Mouse (Mus musculus) myocyte (in vitro differentiated cells): ENCODE measurements at regions not wholly inside any gene's neighbourhood (a gene's known extent, or its start where the extent isn't known, plus 50 kb on each side); places are given as distances from the start of the nearest gene placed in this dataset.

ENCODE experiments used
- MYOD1 ChIP-seq, 3 experiments: IDR thresholded peaks; one replicate each; pipeline ENCODE4 v1.6.1; 2011; ENCODE audit warnings: control low read depth in 2 of 3, low read depth in 2 of 3, mild to moderate bottlenecking in 2 of 3, moderate library complexity in 1 of 3; ENCODE audit not compliant: insufficient read length in 2 of 3, control insufficient read depth in 1 of 3
- POLR2A ChIP-seq: IDR thresholded peaks from one replicate; pipeline ENCODE4 v1.6.1; 2011; ENCODE audit warnings: low read depth, mild to moderate bottlenecking, control low read depth, moderate library complexity; ENCODE audit not compliant: insufficient read length
- TCF12 ChIP-seq: IDR thresholded peaks from one replicate; pipeline ENCODE4 v1.6.1; 2011; ENCODE audit warnings: mild to moderate bottlenecking, control low read depth; ENCODE audit not compliant: poor library complexity, insufficient read depth, severe bottlenecking
- USF1 ChIP-seq: IDR thresholded peaks from one replicate; pipeline ENCODE4 v1.6.1; 2011; ENCODE audit warnings: low read depth, mild to moderate bottlenecking, control low read depth, moderate library complexity

GRCm38 (mm10) chr14:62177509-62177908 is 114.9 kb upstream of the Rnaseh2b start:
- TF ChIP-seq TCF12 (no peak), MYOD1 (IDR thresholded peaks at IDR 0.05; ENCODE audit: control insufficient read depth in 1 of 3, insufficient read length in 2 of 3, low read depth in 2 of 3) (no peak), POLR2A (no peak), USF1 (no peak)
